ENCODE assay signal across 8 mouse cellular contexts in the genomic region with DNA sequence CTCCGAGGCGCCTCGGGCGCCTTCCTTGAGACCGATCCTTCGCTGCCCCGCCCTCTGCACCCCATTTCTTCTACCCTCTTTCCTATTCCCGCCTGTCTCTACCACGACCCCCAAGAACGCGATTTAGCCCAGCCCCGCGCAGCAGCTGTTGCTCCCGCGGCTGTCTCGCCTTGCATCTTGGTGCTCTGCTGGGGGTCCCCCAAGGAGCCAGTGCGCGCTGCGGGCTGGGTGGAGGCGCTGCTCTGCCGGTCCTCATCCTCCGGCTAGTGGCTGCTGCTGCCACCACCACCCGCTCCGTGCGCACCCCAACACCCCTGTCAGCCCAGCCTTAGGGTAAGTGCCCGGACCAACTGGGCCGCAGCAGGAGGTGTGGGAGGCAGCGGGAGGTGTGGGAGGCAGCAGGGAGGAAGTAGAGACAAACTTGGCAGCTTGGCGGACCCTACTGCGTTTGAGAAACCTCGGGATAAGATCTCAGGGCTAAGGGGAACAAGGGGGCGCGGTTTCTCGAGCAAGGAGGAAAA. TPM values are rescaled to one million over a fixed set of nuclear protein-coding genes. Genes with fewer than 3 reads are reported as not detected.
A peak's percentile ranks its signal among the peaks of the same experiment; 100 is the strongest.
DNase-seq lines count a peak whose midpoint lies in the region; ATAC-seq and TF ChIP-seq lines count a peak whose summit lies in the region.

No protein-coding gene starts in this region.

- TF ChIP-seq EP300 in heart, postnatal 0 days (IDR thresholded peaks at IDR 0.05; ENCODE audit: low read depth): no peak

- H3K36me3 ChIP-seq in E14TG2a.4 (ENCODE audit: insufficient read depth, low read length): no peaks in the 10 kb centered on the region
- H3K36me3 ChIP-seq in embryonic facial prominence, embryonic 10.5 days (replicated peaks): no peaks in the 10 kb centered on the region
- no peaks in the 10 kb centered on the region for H3K36me3 ChIP-seq in heart, postnatal 0 days (replicated peaks; ENCODE audit: control insufficient read depth, insufficient read depth, low read length)
- H3K36me3 ChIP-seq in midbrain, embryonic 14.5 days (ENCODE audit: control insufficient read depth, insufficient read depth, low read length): no peaks in the 10 kb centered on the region

- peak overlapping the region; percentile 87 for H3K27ac ChIP-seq in embryonic facial prominence, embryonic 10.5 days (replicated peaks)
- H3K27ac ChIP-seq in heart, postnatal 0 days (ENCODE audit: low read depth): no peak overlapping the region
- H3K27ac ChIP-seq in midbrain, embryonic 14.5 days (replicated peaks; ENCODE audit: low read depth, low read length): peak overlapping the region; percentile 94

- no peak overlapping the region; the same call in 1 of the 2 replicates for H3K9ac ChIP-seq in heart, postnatal 0 days (replicated peaks; ENCODE audit: low read depth, low read length)
- peak overlapping the region; percentile 91 for H3K9ac ChIP-seq in midbrain, embryonic 14.5 days (replicated peaks; ENCODE audit: low read length)

- peaks cover 47% of the 10 kb centered on the region for H3K27me3 ChIP-seq in E14TG2a.4 (ENCODE audit: insufficient read depth, low read length)
- H3K27me3 ChIP-seq in embryonic facial prominence, embryonic 10.5 days (replicated peaks; ENCODE audit: low read depth, poor library complexity, severe bottlenecking): peaks cover 32% of the 10 kb centered on the region
- H3K27me3 ChIP-seq in heart, postnatal 0 days (ENCODE audit: control insufficient read depth, insufficient read depth, low read length): peaks cover 36% of the 10 kb centered on the region
- no peaks in the 10 kb centered on the region for H3K27me3 ChIP-seq in midbrain, embryonic 14.5 days (ENCODE audit: control insufficient read depth, insufficient read depth, low read length)

- peak; percentile 24 to 51 for DNase-seq in adrenal gland, adult 18-20 months (ENCODE audit: low spot score in 2 of 2)
- peak; percentile 67 for DNase-seq in embryonic facial prominence, embryonic 10.5 days (ENCODE audit: low spot score)
- no peak for DNase-seq in heart, postnatal 0 days (ENCODE audit: low spot score)
- DNase-seq in layer of hippocampus, postnatal 36 days: peak; percentile 64 to 65
- peak; percentile 75 for DNase-seq in midbrain, embryonic 14.5 days
- peak; percentile 54 for DNase-seq in testis, postnatal 10 days (ENCODE audit: low spot score)

- H3K4me3 ChIP-seq in E14TG2a.4 (replicated peaks; ENCODE audit: low read length): peak overlapping the region; percentile 84
- H3K4me3 ChIP-seq in embryonic facial prominence, embryonic 10.5 days: peak overlapping the region; percentile 81
- peak overlapping the region; percentile 50 for H3K4me3 ChIP-seq in heart, postnatal 0 days (ENCODE audit: low read depth, low read length)
- H3K4me3 ChIP-seq in midbrain, embryonic 14.5 days (replicated peaks; ENCODE audit: low read depth, low read length): peak overlapping the region; percentile 94

- no peak for TF ChIP-seq CTCF in E14TG2a.4 (conservative IDR thresholded peaks at IDR 0.05; ENCODE audit: low read length)
- no peak for TF ChIP-seq CTCF in heart, postnatal 0 days (IDR thresholded peaks at IDR 0.05; ENCODE audit: low read depth)

- peak overlapping the region; percentile 82 for H3K4me2 ChIP-seq in heart, postnatal 0 days (ENCODE audit: low read depth, low read length)
- peak overlapping the region; percentile 61 for H3K4me2 ChIP-seq in midbrain, embryonic 14.5 days (ENCODE audit: low read length)

- WGBS in embryonic facial prominence, embryonic 10.5 days: under 1% methylated on average over 34 of the region's 34 CpGs
- WGBS in heart, postnatal 0 days: under 1% methylated on average over 34 of the region's 34 CpGs
- under 1% methylated on average over 34 of the region's 34 CpGs for WGBS in midbrain, embryonic 14.5 days

- H3K9me3 ChIP-seq in E14TG2a.4 (ENCODE audit: low read length): no peaks in the 10 kb centered on the region
- H3K9me3 ChIP-seq in embryonic facial prominence, embryonic 10.5 days: no peaks in the 10 kb centered on the region
- H3K9me3 ChIP-seq in heart, postnatal 0 days (replicated peaks; ENCODE audit: control insufficient read depth, low read length): no peaks in the 10 kb centered on the region
- no peaks in the 10 kb centered on the region for H3K9me3 ChIP-seq in midbrain, embryonic 14.5 days (ENCODE audit: control insufficient read depth, low read length)

- peaks cover 21% of the 10 kb centered on the region for H3K4me1 ChIP-seq in E14TG2a.4 (replicated peaks; ENCODE audit: low read depth, low read length)
- H3K4me1 ChIP-seq in embryonic facial prominence, embryonic 10.5 days: peaks cover 23% of the 10 kb centered on the region
- no peaks in the 10 kb centered on the region for H3K4me1 ChIP-seq in heart, postnatal 0 days (ENCODE audit: control insufficient read depth, insufficient read depth)
- H3K4me1 ChIP-seq in midbrain, embryonic 14.5 days (ENCODE audit: control insufficient read depth, insufficient read depth, low read length): peaks cover 34% of the 10 kb centered on the region

- ATAC-seq in heart, postnatal 0 days (ENCODE audit: insufficient read depth, low read depth): no peak
- ATAC-seq in midbrain, embryonic 14.5 days (ENCODE audit: low FRiP score, low TSS enrichment): peak; percentile 71
- no peak for ATAC-seq in erythroblast, adult 5-6 weeks (replicated peaks; ENCODE audit: low FRiP score, poor library complexity, severe bottlenecking)

RNA-seq across cellular contexts. Expression of gene Lrrn1, which starts 0.4 kb away (rescaled TPM):
- 10 to 100 TPM in 1 of 2 experiments, 1 to 10 TPM in 1; 8.0 to 55.6 TPM for total RNA-seq in adrenal gland, adult 18-20 months (2021)
- 27.4 and 41.5 TPM in 2 replicates for polyA plus RNA-seq in embryonic facial prominence, embryonic 10.5 days (2016; fragmentation: Nextera tagmentation; extraction: Ambion mirVana)
- total RNA-seq in heart, postnatal 0 days (2014; rRNA removed; ENCODE audit: low replicate concordance): 0.04 and 1.2 TPM in 2 replicates
- polyA plus RNA-seq in heart, postnatal 0 days (2015; fragmentation: Nextera tagmentation; extraction: Ambion mirVana): 0.27 and 0.32 TPM in 2 replicates
- total RNA-seq in layer of hippocampus, postnatal 36 days (2021): 100 to 1,000 TPM; 101 to 114 TPM
- 63.5 and 103 TPM in 2 replicates for polyA plus RNA-seq in midbrain, embryonic 14.5 days (2014; fragmentation: Nextera tagmentation; extraction: Ambion mirVana)
- total RNA-seq in erythroblast, adult 5-6 weeks (2015; ENCODE audit: low replicate concordance): not detected in 2 replicates
- total RNA-seq in erythroblast, adult 5-6 weeks (2017; ENCODE audit: low replicate concordance): 0.17 TPM in 1 of 2 replicates, not detected in the other
